Mouse (Mus musculus): ENCODE results near the gene Cfap298.

The Cfap298 gene

GRCm38 (mm10) chr16:90910855-90911533, 23.9 kb downstream of the Cfap298 start:
- no peak for DNase-seq

- DNase-seq: no peak
Observed at GRCm38 (mm10) chr16:90907250-90907649, 27.7 kb downstream of the Cfap298 start.

- no peak for DNase-seq
Observed at GRCm38 (mm10) chr16:90903300-90903699, 31.6 kb downstream of the Cfap298 start.

GRCm38 (mm10) chr16:90901364-90901763, 33.5 kb downstream of the Cfap298 start:
- no peak for DNase-seq

- DNase-seq: no peak
Observed at GRCm38 (mm10) chr16:90899498-90899897, 35.4 kb downstream of the Cfap298 start.

GRCm38 (mm10) chr16:90897651-90898050, 37.3 kb downstream of the Cfap298 start:
- no peak for DNase-seq

GRCm38 (mm10) chr16:90893792-90894191, 41.1 kb downstream of the Cfap298 start:
- no peak for DNase-seq

- no peak for DNase-seq
Observed at GRCm38 (mm10) chr16:90893019-90893418, 41.9 kb downstream of the Cfap298 start.

GRCm38 (mm10) chr16:90892081-90892480, 42.8 kb downstream of the Cfap298 start:
- DNase-seq: no peak

- no peak for DNase-seq
Observed at GRCm38 (mm10) chr16:90891601-90892000, 43.3 kb downstream of the Cfap298 start.

- DNase-seq: no peak
Observed at GRCm38 (mm10) chr16:90890683-90891082, 44.2 kb downstream of the Cfap298 start.

- DNase-seq: no peak
Observed at GRCm38 (mm10) chr16:90885781-90886565, 48.9 kb downstream of the Cfap298 start.

GRCm38 (mm10) chr16:90885351-90885750, 49.6 kb downstream of the Cfap298 start:
- DNase-seq: no peak

- no peak for DNase-seq
Observed at GRCm38 (mm10) chr16:90882501-90882977, 52.4 kb downstream of the Cfap298 start.

- no peak for DNase-seq
Observed at GRCm38 (mm10) chr16:90878135-90878860, 56.6 kb downstream of the Cfap298 start.

All from right cerebral cortex, postnatal 4 days (tissue).